Mouse (Mus musculus): ENCODE results near the gene Pin4.

Gene Pin4

GRCm38 (mm10) chrX:102157423-102157791, 38.2 kb downstream of the Pin4 start:
- no peak for DNase-seq

- DNase-seq = peak; percentile 13
These were observed 40.5 kb downstream of the Pin4 start for GRCm38 (mm10) chrX:102159778-102160177.

DNA sequence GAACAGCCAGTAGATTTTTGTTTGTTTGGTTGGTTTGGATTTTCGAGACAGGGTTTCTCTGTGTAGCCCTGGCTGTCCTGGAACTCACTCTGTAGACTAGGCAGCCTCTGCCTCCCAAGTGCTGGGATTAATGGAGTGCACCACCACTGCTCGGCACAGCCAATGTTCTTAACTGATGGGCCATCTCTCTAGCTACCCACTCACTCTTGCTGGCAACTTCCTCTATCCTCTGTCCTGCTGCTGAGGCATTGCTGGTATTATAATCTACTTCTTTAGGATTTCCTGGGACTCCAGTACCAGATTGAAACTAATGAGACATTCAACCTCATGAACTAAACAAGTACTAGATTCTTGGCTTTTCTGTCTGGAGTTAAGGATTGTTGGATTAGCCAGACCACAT, 41.3 kb downstream of the Pin4 start:
- DNase-seq = no peak

- DNase-seq = no peak
These were observed 43.8 kb downstream of the Pin4 start for GRCm38 (mm10) chrX:102163096-102163495.

DNA sequence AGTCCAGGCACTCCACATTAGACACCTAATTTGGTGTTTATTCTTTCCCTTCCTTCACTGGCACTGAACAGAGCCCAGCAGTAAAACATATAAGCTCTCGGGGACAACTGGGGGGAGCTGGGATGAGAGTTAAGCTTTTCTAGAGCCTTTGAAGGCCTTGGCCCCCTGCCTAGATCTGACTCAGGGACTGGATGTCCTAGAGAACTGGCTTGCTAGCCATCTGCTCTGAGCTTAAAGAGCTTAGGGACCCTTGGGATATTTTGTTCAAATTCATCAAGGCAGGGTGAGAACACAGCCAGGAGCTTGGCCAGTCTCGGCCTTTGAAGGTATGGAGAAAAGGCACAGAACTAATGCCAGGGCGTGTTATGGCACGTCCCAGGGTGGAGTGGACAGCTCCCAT, 44.3 kb downstream of the Pin4 start:
- DNase-seq = no peak

- no peak for DNase-seq
These were observed 47.3 kb downstream of the Pin4 start for GRCm38 (mm10) chrX:102166521-102166920.

DNA sequence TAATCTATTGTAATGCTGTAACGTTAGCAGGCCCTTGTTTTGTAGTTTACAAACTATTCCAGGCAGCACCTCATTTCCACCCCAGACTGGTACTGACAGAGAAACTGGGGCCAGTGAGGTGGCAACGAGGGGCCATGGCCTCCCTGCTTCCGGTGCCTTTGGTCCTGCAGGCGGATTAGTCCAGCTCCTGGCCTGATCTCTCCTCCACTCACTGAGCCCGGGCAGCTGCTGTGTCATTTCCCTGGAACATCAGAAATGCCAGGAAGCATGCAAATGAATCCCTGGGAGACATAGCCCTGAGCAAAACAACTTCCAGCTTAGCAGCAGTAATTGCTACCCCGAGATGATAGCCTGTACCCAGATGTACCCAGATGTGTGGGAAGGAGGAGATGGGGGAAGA, 47.7 kb downstream of the Pin4 start:
- DNase-seq = no peak

GRCm38 (mm10) chrX:102169724-102170123, 50.5 kb downstream of the Pin4 start:
- DNase-seq = no peak

DNA sequence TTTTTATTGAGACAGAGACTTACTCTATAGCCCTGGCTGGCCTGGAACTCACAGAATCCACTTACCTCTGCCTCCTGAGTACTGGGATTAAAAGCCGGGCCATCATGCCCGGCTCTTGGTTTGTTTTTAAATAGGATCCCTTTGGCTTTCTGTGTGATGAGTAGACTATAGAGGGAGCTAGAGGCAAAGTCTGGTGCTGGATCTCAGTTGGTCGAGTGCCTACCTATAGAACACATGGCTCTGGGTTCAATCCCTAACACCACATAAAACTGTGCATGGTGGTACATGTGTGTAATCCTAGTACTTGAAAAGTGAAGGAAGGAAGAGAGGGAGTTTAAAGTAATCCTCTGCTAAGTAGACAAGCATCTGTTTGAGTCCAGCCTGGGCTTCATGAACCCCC, 50.9 kb downstream of the Pin4 start:
- no peak for DNase-seq

GRCm38 (mm10) chrX:102170900-102171299, 51.7 kb downstream of the Pin4 start:
- no peak for DNase-seq

DNA sequence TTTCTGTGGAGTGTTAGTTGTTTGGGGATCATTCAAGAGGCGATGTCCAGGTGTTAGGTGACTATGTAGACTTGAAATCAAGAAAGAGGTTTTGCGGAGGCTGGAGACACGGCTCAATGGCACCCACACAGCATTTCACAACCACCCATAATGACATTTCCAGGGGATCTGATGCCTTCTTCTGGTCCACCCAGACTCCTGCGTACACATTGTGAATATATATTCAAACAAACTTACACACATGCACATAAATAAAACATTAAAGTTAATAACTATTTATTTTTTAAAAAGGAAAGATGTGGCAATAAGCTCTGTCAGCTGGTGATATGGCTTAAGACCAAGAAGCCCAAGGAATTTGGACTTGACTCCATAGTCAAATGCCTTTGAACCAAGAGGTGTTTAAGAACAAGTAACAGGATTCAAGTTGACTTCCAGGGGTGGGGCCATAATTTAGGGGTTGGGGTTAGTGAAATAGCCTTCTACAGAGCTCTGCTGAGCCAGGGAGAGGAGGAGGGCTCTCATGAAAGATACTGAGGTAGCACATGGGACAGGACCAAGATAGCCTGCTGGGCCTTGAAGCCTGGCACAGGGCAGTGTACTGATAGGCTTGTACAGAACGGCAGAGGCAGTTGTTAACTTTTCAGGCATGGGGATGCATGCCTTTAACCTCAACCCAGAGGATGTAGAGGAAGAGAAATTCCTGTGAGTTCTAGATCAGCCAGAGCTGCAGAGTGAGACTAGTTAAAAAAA, 56.5 kb downstream of the Pin4 start:
- no peak for DNase-seq

Data from cerebellum, adult 9-10 months (tissue).